Mouse (Mus musculus) stomach, postnatal 0 days (tissue): ENCODE data around the gene Clcn6. TPM values are rescaled to one million over a fixed set of nuclear protein-coding genes. Genes with fewer than 3 reads are reported as not detected.

Experiments
- ATAC-seq: fragments of 200-750 bp; cut with Nextera tagmentation; 2 replicates; pipeline ENCODE4 v1.8.0; 2017; ENCODE audit not compliant: low FRiP score, low TSS enrichment
- DNase-seq: peaks from one replicate; pipeline ENCODE4 v3.0.0-alpha.2; 2016; ENCODE audit warnings: low spot score
- H3K27ac ChIP-seq: fragments of 300-500 bp; sonication (generic); replicated peaks from 2 replicates; pipeline ENCODE4 v1.5.1; 2014; ENCODE audit warnings: mild to moderate bottlenecking, control low read depth
- H3K27me3 ChIP-seq: fragments of 300-500 bp; sonication (generic); 2 replicates; pipeline ENCODE4 v1.6.1; 2014; ENCODE audit warnings: low read length; ENCODE audit not compliant: control insufficient read depth, insufficient read depth
- H3K36me3 ChIP-seq: fragments of 300-500 bp; sonication (generic); 2 replicates; pipeline ENCODE4 v1.6.1; 2014; ENCODE audit warnings: low read length, mixed read lengths; ENCODE audit not compliant: control insufficient read depth, insufficient read depth
- H3K4me1 ChIP-seq: fragments of 300-500 bp; sonication (generic); replicated peaks from 2 replicates; pipeline ENCODE4 v1.6.1; 2014; ENCODE audit warnings: antibody characterized with exemption; ENCODE audit not compliant: control insufficient read depth, insufficient read depth
- H3K4me2 ChIP-seq: fragments of 300-500 bp; sonication (generic); replicated peaks from 2 replicates; pipeline ENCODE4 v1.6.1; 2014; ENCODE audit warnings: low read depth, mild to moderate bottlenecking, control low read depth, moderate library complexity
- H3K4me3 ChIP-seq: fragments of 300-500 bp; sonication (generic); 2 replicates; pipeline ENCODE4 v1.5.1; 2014; ENCODE audit warnings: low read depth, low read length, control low read depth
- H3K9ac ChIP-seq: fragments of 300-500 bp; sonication (generic); 2 replicates; pipeline ENCODE4 v1.6.1; 2014; ENCODE audit warnings: mild to moderate bottlenecking, low read length, control low read depth, mixed read lengths
- H3K9me3 ChIP-seq: fragments of 300-500 bp; sonication (generic); 2 replicates; pipeline ENCODE4 v1.6.1; 2016; ENCODE audit warnings: low read length; ENCODE audit not compliant: control insufficient read depth
- CTCF ChIP-seq: IDR thresholded peaks from 2 replicates; pipeline ENCODE4 v1.5.1; 2016; ENCODE audit warnings: antibody characterized with exemption, low read depth, mild to moderate bottlenecking, moderate library complexity
- EP300 ChIP-seq: optimal IDR thresholded peaks from 2 replicates; pipeline ENCODE3; 2016; ENCODE audit warnings: antibody characterized with exemption
- WGBS: fragments of 180-500 bp; shearing (Covaris S2); extraction: QIAGEN DNeasy Blood & Tissue Kit; methylation state at CpG from one replicate; pipeline ENCODE4 v1.1.7; 2014; 5-methylcytosine and 5-hydroxymethylcytosine counted together
- polyA plus RNA-seq: library from polyadenylated mRNA; unstranded; fragments of >200 nt; fragmentation: Nextera tagmentation; extraction: Ambion mirVana; gene quantifications from 2 replicates; pipeline ENCODE4 v1.2.1, GENCODE M21; 2015

The Clcn6 gene
- polyA plus RNA-seq, 1 experiment from 2014 or later: 1.8 TPM

GRCm38 (mm10) chr4:148024003-148024402 lies 14.6 kb downstream of the Clcn6 start:
- no peak overlapping the region for H3K4me2 ChIP-seq
- H3K9ac ChIP-seq: no peak overlapping the region
- H3K4me1 ChIP-seq: no peaks in the 10 kb centered on the region
- no peaks in the 10 kb centered on the region for H3K27me3 ChIP-seq
- no peak for ATAC-seq
- no peaks in the 10 kb centered on the region for H3K9me3 ChIP-seq
- TF ChIP-seq EP300 (no peak), CTCF (no peak)
- H3K36me3 ChIP-seq: peaks cover 25% of the 10 kb centered on the region
- no peak overlapping the region for H3K27ac ChIP-seq
- 89% methylated on average over 3 of the region's 3 CpGs for WGBS
- no peak for DNase-seq
- no peak overlapping the region for H3K4me3 ChIP-seq

- ATAC-seq (no peak), DNase-seq (no peak)
- 80% methylated on average over 2 of the region's 2 CpGs for WGBS
- Histone ChIP-seq H3K9me3 (no peaks in the 10 kb centered on the region), H3K4me2 (no peak overlapping the region), H3K4me3 (no peak overlapping the region), H3K27ac (no peak overlapping the region), H3K36me3 (peaks cover 41% of the 10 kb centered on the region), H3K9ac (no peak overlapping the region), H3K27me3 (no peaks in the 10 kb centered on the region), H3K4me1 (no peaks in the 10 kb centered on the region)
- TF ChIP-seq EP300: no peak
- TF ChIP-seq CTCF: no peak
Measured at GRCm38 (mm10) chr4:148018410-148018809, 20.2 kb downstream of the Clcn6 start.

- Histone ChIP-seq H3K36me3 (peaks cover 42% of the 10 kb centered on the region), H3K4me3 (no peak overlapping the region), H3K9me3 (no peaks in the 10 kb centered on the region), H3K4me1 (no peaks in the 10 kb centered on the region), H3K27ac (no peak overlapping the region), H3K27me3 (no peaks in the 10 kb centered on the region), H3K4me2 (no peak overlapping the region), H3K9ac (no peak overlapping the region)
- TF ChIP-seq CTCF (no peak), EP300 (no peak)
- ATAC-seq: no peak
- no peak for DNase-seq
- 73% methylated on average over 3 of the region's 3 CpGs for WGBS
Measured at GRCm38 (mm10) chr4:148016981-148017380, 21.6 kb downstream of the Clcn6 start.

GRCm38 (mm10) chr4:148015418-148015817 lies 23.2 kb downstream of the Clcn6 start:
- TF ChIP-seq CTCF: peak; percentile 64
- TF ChIP-seq EP300: no peak
- Histone ChIP-seq H3K4me3 (no peak overlapping the region), H3K4me2 (no peak overlapping the region), H3K4me1 (no peaks in the 10 kb centered on the region), H3K27ac (no peak overlapping the region), H3K36me3 (peaks cover 53% of the 10 kb centered on the region), H3K27me3 (no peaks in the 10 kb centered on the region), H3K9ac (no peak overlapping the region), H3K9me3 (no peaks in the 10 kb centered on the region)
- WGBS: 80% methylated on average over 10 of the region's 10 CpGs
- DNase-seq: no peak
- ATAC-seq: no peak

- ATAC-seq (no peak), DNase-seq (no peak)
- WGBS: 80% methylated on average over 4 of the region's 4 CpGs
- Histone ChIP-seq H3K27ac (no peak overlapping the region), H3K27me3 (no peaks in the 10 kb centered on the region), H3K36me3 (peaks cover 58% of the 10 kb centered on the region), H3K4me2 (no peak overlapping the region), H3K4me3 (no peak overlapping the region), H3K4me1 (no peaks in the 10 kb centered on the region), H3K9me3 (no peaks in the 10 kb centered on the region), H3K9ac (no peak overlapping the region)
- no peak for TF ChIP-seq CTCF
- TF ChIP-seq EP300: no peak
Measured at GRCm38 (mm10) chr4:148012216-148012615, 26.4 kb downstream of the Clcn6 start.

- Histone ChIP-seq H3K27ac (no peak overlapping the region), H3K9ac (no peak overlapping the region), H3K4me2 (no peak overlapping the region), H3K36me3 (peaks cover 53% of the 10 kb centered on the region), H3K4me1 (no peaks in the 10 kb centered on the region), H3K4me3 (no peak overlapping the region), H3K27me3 (no peaks in the 10 kb centered on the region), H3K9me3 (no peaks in the 10 kb centered on the region)
- ATAC-seq (no peak), DNase-seq (no peak)
- no peak for TF ChIP-seq EP300
- no peak for TF ChIP-seq CTCF
- WGBS: 80% methylated on average over 3 of the region's 3 CpGs
Measured at GRCm38 (mm10) chr4:148011332-148011731, 27.3 kb downstream of the Clcn6 start.
